Mouse (Mus musculus) thymus, postnatal 0 days (tissue): ENCODE results near the gene Smarca2. TPM values are rescaled to one million over a fixed set of nuclear protein-coding genes. Genes with fewer than 3 reads are reported as not detected.

ENCODE experiments used
- DNase-seq: peaks from one replicate; pipeline ENCODE4 v3.0.0-alpha.2; 2015; ENCODE audit warnings: low spot score
- polyA plus RNA-seq: library from polyadenylated mRNA; unstranded; fragments of >200 nt; fragmentation: Nextera tagmentation; extraction: Ambion mirVana; gene quantifications from 2 replicates; pipeline ENCODE4 v1.2.1, GENCODE M21; 2015

Smarca2 gene
- polyA plus RNA-seq, 1 experiment from 2014 or later, result 23.9 TPM

GRCm38 (mm10) chr19:26772051-26772583 lies 167.3 kb downstream of the Smarca2 start:
- no peak for DNase-seq

- no peak for DNase-seq
These were observed 171.5 kb downstream of the Smarca2 start for GRCm38 (mm10) chr19:26776066-26777025.

- DNase-seq, result no peak
These were observed 173.3 kb downstream of the Smarca2 start for GRCm38 (mm10) chr19:26778199-26778598.

GRCm38 (mm10) chr19:26781209-26781608 lies 176.4 kb downstream of the Smarca2 start:
- no peak for DNase-seq

GRCm38 (mm10) chr19:26788446-26788845 lies 183.6 kb downstream of the Smarca2 start:
- no peak for DNase-seq

GRCm38 (mm10) chr19:26790386-26791346 lies 185.8 kb downstream of the Smarca2 start:
- DNase-seq, result no peak

GRCm38 (mm10) chr19:26794315-26794714 lies 189.5 kb downstream of the Smarca2 start:
- no peak for DNase-seq

GRCm38 (mm10) chr19:26796006-26796405 lies 191.2 kb downstream of the Smarca2 start:
- no peak for DNase-seq

GRCm38 (mm10) chr19:26804401-26804800 lies 199.6 kb downstream of the Smarca2 start:
- DNase-seq, result no peak

- no peak for DNase-seq
These were observed 209.8 kb downstream of the Smarca2 start for GRCm38 (mm10) chr19:26814629-26815028.

- DNase-seq, result no peak
These were observed 213.1 kb downstream of the Smarca2 start for GRCm38 (mm10) chr19:26817901-26818300.
